Mouse (Mus musculus): ENCODE data around the gene Usf3.

DNA sequence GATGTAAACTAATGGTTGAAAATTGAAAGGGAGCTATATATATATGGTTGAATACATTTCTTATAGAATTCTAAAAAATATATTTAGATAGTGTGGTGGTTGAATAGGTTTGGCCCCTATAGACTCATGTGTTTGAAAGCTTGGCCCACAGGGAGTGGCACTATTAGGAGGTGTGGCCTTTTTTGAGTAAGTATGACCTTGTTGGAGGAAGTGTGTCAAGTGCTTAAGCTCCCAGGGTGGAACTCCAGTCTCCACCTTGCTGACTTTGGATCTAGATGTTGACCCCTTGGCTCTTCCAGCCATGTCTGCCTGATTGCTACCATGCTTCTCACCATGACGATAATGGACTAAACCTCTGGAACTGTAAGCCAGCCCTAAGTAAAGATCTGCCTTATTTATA lies 9.6 kb downstream of the Usf3 start:
- no peak for TF ChIP-seq POLR2A (IDR thresholded peaks at IDR 0.05; ENCODE audit: low read depth, low read length)
- no peak for TF ChIP-seq CTCF (conservative IDR thresholded peaks at IDR 0.05; ENCODE audit: insufficient read depth, insufficient read length, low read depth, low read length)

All from kidney, adult 2 months (tissue).